8 mouse cellular contexts compared by ENCODE assay signal in genomic region chr11:6000961-6001682, GRCm38 (mm10). TPM values are rescaled to one million over a fixed set of nuclear protein-coding genes. Genes with fewer than 3 reads are reported as not detected.
DNase-seq lines count a peak whose midpoint lies in the region; ATAC-seq and TF ChIP-seq lines count a peak whose summit lies in the region.

No protein-coding gene starts in this region.

- 56% methylated on average over 14 of the region's 14 CpGs for WGBS in heart, embryonic 13.5 days
- 79% methylated on average over 14 of the region's 14 CpGs for WGBS in limb, embryonic 15.5 days

- intact Hi-C loops in gastrocnemius, adult 2 months (cut with DNase I): no loop called here

- H3K27me3 ChIP-seq in CH12.LX (replicated peaks): no peaks in the 10 kb centered on the region
- 0 out of 2 replicates have a peak, but pooled peaks cover 8% of the 10 kb centered on the region for H3K27me3 ChIP-seq in heart, embryonic 13.5 days (replicated peaks)
- H3K27me3 ChIP-seq in limb, embryonic 15.5 days: peaks cover 11% of the 10 kb centered on the region

- H3K9me3 ChIP-seq in CH12.LX (replicated peaks; ENCODE audit: low read length): no peaks in the 10 kb centered on the region
- no peaks in the 10 kb centered on the region for H3K9me3 ChIP-seq in heart, embryonic 13.5 days
- H3K9me3 ChIP-seq in limb, embryonic 15.5 days: no peaks in the 10 kb centered on the region

- H3K4me1 ChIP-seq in CH12.LX (ENCODE audit: control insufficient read depth in 1 of 2, insufficient read depth in 2 of 2): peaks cover 37 to 44% of the 10 kb centered on the region in 2 experiments
- peaks cover 51% of the 10 kb centered on the region for H3K4me1 ChIP-seq in heart, embryonic 13.5 days
- peaks cover 32% of the 10 kb centered on the region for H3K4me1 ChIP-seq in limb, embryonic 15.5 days

- no peaks in the 10 kb centered on the region for H3K79me2 ChIP-seq in CH12.LX (replicated peaks; ENCODE audit: control insufficient read depth, extremely low read depth, insufficient read depth, poor library complexity, severe bottlenecking)

- no peak for TF ChIP-seq POLR2A in CH12.LX (IDR thresholded peaks at IDR 0.05; ENCODE audit: low read depth, low read length)

- H3K4me2 ChIP-seq in CH12.LX (ENCODE audit: insufficient read depth, low read depth, poor library complexity, severe bottlenecking): no peak overlapping the region
- peak overlapping the region; percentile 41 for H3K4me2 ChIP-seq in heart, embryonic 13.5 days
- no peak overlapping the region for H3K4me2 ChIP-seq in limb, embryonic 15.5 days

- peak overlapping the region; percentile 84 for H3K27ac ChIP-seq in gastrocnemius, adult 2 months
- peak overlapping the region; percentile 18 for H3K27ac ChIP-seq in CH12.LX (ENCODE audit: insufficient read depth, low read depth)
- peak overlapping the region; percentile 99 for H3K27ac ChIP-seq in heart, embryonic 13.5 days (replicated peaks)
- H3K27ac ChIP-seq in limb, embryonic 15.5 days: peak overlapping the region; percentile 71

- 0 out of 2 replicates have a peak overlapping the region, but pooled peaks have one; percentile 11 for H3K4me3 ChIP-seq in gastrocnemius, adult 2 months
- H3K4me3 ChIP-seq in CH12.LX (replicated peaks in 1 of 3; ENCODE audit: low read depth in 2 of 3, low read length in 2 of 3, poor library complexity in 1 of 3): no peak overlapping the region
- no peak overlapping the region for H3K4me3 ChIP-seq in heart, embryonic 13.5 days
- no peak overlapping the region for H3K4me3 ChIP-seq in limb, embryonic 15.5 days

- H3K36me3 ChIP-seq in CH12.LX (replicated peaks in 1 of 2; ENCODE audit: control insufficient read depth in 1 of 2, insufficient read depth in 1 of 2, low read length in 1 of 2): peaks cover 0 to 2% of the 10 kb centered on the region in 2 experiments
- H3K36me3 ChIP-seq in heart, embryonic 13.5 days: no peaks in the 10 kb centered on the region
- H3K36me3 ChIP-seq in limb, embryonic 15.5 days: no peaks in the 10 kb centered on the region

- no peak for TF ChIP-seq CTCF in gastrocnemius, adult 2 months (IDR thresholded peaks at IDR 0.05)
- TF ChIP-seq CTCF in CH12.LX (conservative IDR thresholded peaks at IDR 0.05 in 1 of 2, IDR thresholded peaks at IDR 0.05 in 1 of 2; ENCODE audit: low read depth in 2 of 2, low read length in 2 of 2): no peak

- in situ Hi-C loops in CH12.LX (cut with MboI; ENCODE audit: low pct_ligation_motif_present, low pct_unique_long_range_greater_than_20kb, low sequenced_read_pairs): no loop called here

- H3K9ac ChIP-seq in CH12.LX (ENCODE audit: insufficient read depth, low read depth): no peak overlapping the region
- peak overlapping the region; percentile 70 for H3K9ac ChIP-seq in heart, embryonic 13.5 days
- no peak overlapping the region for H3K9ac ChIP-seq in limb, embryonic 15.5 days

- no peak for DNase-seq in gastrocnemius, adult 2 months
- no peak for DNase-seq in gastrocnemius, adult 8-10 months (ENCODE audit: low spot score in 2 of 2)
- no peak for DNase-seq in CH12.LX (ENCODE audit: extremely low read depth)
- no peak for DNase-seq in layer of hippocampus, postnatal 14 days (ENCODE audit: low spot score in 2 of 2)
- DNase-seq in yolk sac, embryonic 10.5 days (ENCODE audit: low spot score): no peak

- dilution Hi-C loops in CH12.LX (cut with MboI; ENCODE audit: extremely low pct_ligation_motif_present, extremely low pct_unique_long_range_greater_than_20kb, low sequenced_read_pairs): no loop called here

- no peak for TF ChIP-seq EP300 in CH12.LX (IDR thresholded peaks at IDR 0.05; ENCODE audit: low read length)

- ATAC-seq in heart, embryonic 13.5 days (ENCODE audit: extremely low read depth, insufficient number of reproducible peaks, low FRiP score, low TSS enrichment): no peak; the same call in 1 of the 2 replicates
- no peak for ATAC-seq in limb, embryonic 15.5 days (ENCODE audit: insufficient number of reproducible peaks, low FRiP score, low TSS enrichment, low read depth)
- ATAC-seq in erythroblast, adult 5-6 weeks (replicated peaks; ENCODE audit: low FRiP score, poor library complexity, severe bottlenecking): no peak

- TF ChIP-seq RAD21 in CH12.LX (IDR thresholded peaks at IDR 0.05; ENCODE audit: low read depth, low read length): no peak

TF ChIP-seq in CH12.LX, 34 proteins besides CTCF, POLR2A, EP300 and RAD21:
- TF ChIP-seq JUND (conservative IDR thresholded peaks at IDR 0.05; ENCODE audit: low read depth, low read length): no peak
- TF ChIP-seq ZNF384 (IDR thresholded peaks at IDR 0.05; ENCODE audit: low read depth, low read length): no peak
- TF ChIP-seq ELF1 (IDR thresholded peaks at IDR 0.05; ENCODE audit: low read depth, low read length): no peak
- no peak for TF ChIP-seq CHD2 (IDR thresholded peaks at IDR 0.05; ENCODE audit: low read length)
- TF ChIP-seq TBP (conservative IDR thresholded peaks at IDR 0.05; ENCODE audit: low read depth, low read length): no peak
- TF ChIP-seq NRF1 (IDR thresholded peaks at IDR 0.05; ENCODE audit: low read depth, low read length): 0 out of 2 replicates have a peak, but pooled peaks have one; percentile 20

RNA-seq across cellular contexts. Expression of gene Ykt6, which starts 45.6 kb away (rescaled TPM):
- 10 to 100 TPM; 37.0 to 46.7 TPM for total RNA-seq in gastrocnemius, adult 2 months (2021)
- total RNA-seq in gastrocnemius, adult 8-10 months (2022): 10 to 100 TPM; 40.4 to 47.2 (median 42.3) TPM
- total RNA-seq in CH12.LX (2012; rRNA removed) (79.8 and 103 TPM in 2 replicates), CH12.LX (2014; rRNA removed) (95.1 and 95.8 TPM in 2 replicates)
- 117 and 121 TPM in 2 replicates for polyA plus RNA-seq in CH12.LX (2012; ENCODE audit: insufficient read length, low read depth)
- polyA plus RNA-seq in heart, embryonic 13.5 days (2015; fragmentation: Nextera tagmentation; extraction: Ambion mirVana): 39.1 and 41.1 TPM in 2 replicates
- polyA plus RNA-seq in limb, embryonic 15.5 days (2015; fragmentation: Nextera tagmentation; extraction: Ambion mirVana): 67.4 and 77.4 TPM in 2 replicates
- 9.8 and 11.3 TPM in 2 replicates for total RNA-seq in erythroblast, adult 5-6 weeks (2015; ENCODE audit: low replicate concordance)
- total RNA-seq in erythroblast, adult 5-6 weeks (2017; ENCODE audit: low replicate concordance): 6.8 and 22.3 TPM in 2 replicates
- total RNA-seq in layer of hippocampus, postnatal 14 days (2021): 10 to 100 TPM; 84.7 to 85.3 TPM

RNA-seq across cellular contexts. Expression of gene Gck, which starts 51.2 kb away (rescaled TPM):
- total RNA-seq in gastrocnemius, adult 2 months (2021): 1 to 10 TPM; 1.8 to 7.8 TPM
- 1 to 10 TPM; 1.5 to 5.7 (median 3.0) TPM for total RNA-seq in gastrocnemius, adult 8-10 months (2022)
- 0.63 and 0.68 TPM in 2 replicates for total RNA-seq in CH12.LX (2012; rRNA removed)
- 1.0 and 1.2 TPM in 2 replicates for total RNA-seq in CH12.LX (2014; rRNA removed)
- polyA plus RNA-seq in CH12.LX (2012; ENCODE audit: insufficient read length, low read depth): 1.4 and 2.3 TPM in 2 replicates
- polyA plus RNA-seq in heart, embryonic 13.5 days (2015; fragmentation: Nextera tagmentation; extraction: Ambion mirVana): 1.2 and 1.5 TPM in 2 replicates
- 1.1 and 1.3 TPM in 2 replicates for polyA plus RNA-seq in limb, embryonic 15.5 days (2015; fragmentation: Nextera tagmentation; extraction: Ambion mirVana)
- not detected in 2 replicates for total RNA-seq in erythroblast, adult 5-6 weeks (2015; ENCODE audit: low replicate concordance)
- not detected in 2 replicates for total RNA-seq in erythroblast, adult 5-6 weeks (2017; ENCODE audit: low replicate concordance)
- 1 to 10 TPM; 1.3 to 1.9 TPM for total RNA-seq in layer of hippocampus, postnatal 14 days (2021)

Comparison
In these comparisons a context has a peak if more than half of its experiments do, and no peak if none do; other contexts are left out.
1. H3K27ac ChIP-seq: peak in every context shown above with its lines; median percentile 99 in heart, embryonic 13.5 days; 84 in gastrocnemius, adult 2 months; 71 in limb, embryonic 15.5 days; 18 in CH12.LX.